Comparison of ENCODE assay signal across 7 mouse cellular contexts in the genomic region with DNA sequence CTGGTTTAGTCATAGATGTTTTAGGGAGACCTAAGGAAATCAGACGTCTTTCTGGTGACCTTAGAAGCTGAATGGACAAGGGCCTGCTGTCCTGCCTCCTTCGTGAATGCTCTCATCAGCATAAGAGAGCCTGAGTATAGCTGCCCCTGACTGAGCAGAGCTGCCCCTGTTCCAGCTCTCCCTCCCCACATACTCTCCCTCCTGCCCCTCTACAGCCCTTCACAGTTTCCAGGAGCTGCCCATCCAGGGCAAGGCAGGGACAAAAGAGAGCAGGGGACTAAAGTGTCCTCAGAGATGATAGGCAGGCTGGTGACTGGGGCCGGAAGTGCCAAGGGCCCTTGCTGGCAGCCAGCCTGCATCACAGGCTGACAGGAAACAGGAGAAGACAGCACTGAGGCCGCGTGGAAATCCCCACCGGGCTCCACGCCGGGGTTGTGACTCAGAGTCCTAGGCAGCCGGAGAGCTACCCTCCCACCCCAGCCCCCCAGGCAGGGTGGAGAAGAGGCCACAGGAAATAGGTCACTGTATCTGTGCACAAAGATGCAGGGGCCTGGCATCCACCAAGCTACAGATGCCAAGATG. TPM values are rescaled to one million over a fixed set of nuclear protein-coding genes. Genes with fewer than 3 reads are reported as not detected.
DNase-seq lines count a peak whose midpoint lies in the region; ATAC-seq lines count a peak whose summit lies in the region.

No protein-coding gene starts in this region.

- WGBS in embryonic facial prominence, embryonic 10.5 days, result 25% methylated on average over 9 of the region's 9 CpGs
- WGBS in heart, embryonic 13.5 days, result 6% methylated on average over 9 of the region's 9 CpGs

- H3K4me3 ChIP-seq in embryonic facial prominence, embryonic 10.5 days, result no peak overlapping the region; the same call in 1 of the 2 replicates
- H3K4me3 ChIP-seq in heart, embryonic 13.5 days, result no peak overlapping the region
- peak overlapping the region; percentile 81 for H3K4me3 ChIP-seq in megakaryocyte, embryonic 14.5 days (replicated peaks)

- H3K27me3 ChIP-seq in embryonic facial prominence, embryonic 10.5 days (replicated peaks; ENCODE audit: low read depth, poor library complexity, severe bottlenecking), result no peaks in the 10 kb centered on the region
- H3K27me3 ChIP-seq in heart, embryonic 13.5 days (replicated peaks), result no peaks in the 10 kb centered on the region
- no peaks in the 10 kb centered on the region for H3K27me3 ChIP-seq in megakaryocyte, embryonic 14.5 days (replicated peaks)

- peak overlapping the region; percentile 31 for H3K4me2 ChIP-seq in heart, embryonic 13.5 days

- H3K36me3 ChIP-seq in embryonic facial prominence, embryonic 10.5 days (replicated peaks), result peaks cover 51% of the 10 kb centered on the region
- H3K36me3 ChIP-seq in heart, embryonic 13.5 days, result peaks cover 10% of the 10 kb centered on the region
- peaks cover 68% of the 10 kb centered on the region for H3K36me3 ChIP-seq in megakaryocyte, embryonic 14.5 days (replicated peaks; ENCODE audit: low read length)

- DNase-seq in CD4-positive helper T cell, adult 2 months (ENCODE audit: low read depth, low spot score), result peak; percentile 96
- peak; percentile 44 for DNase-seq in embryonic facial prominence, embryonic 10.5 days (ENCODE audit: low spot score)
- DNase-seq in kidney, postnatal 25 days, result peak; percentile 79 to 90
- peak; percentile 57 to 77 for DNase-seq in spleen, postnatal 4 days (ENCODE audit: low spot score in 2 of 2)

- H3K9ac ChIP-seq in heart, embryonic 13.5 days, result peak overlapping the region; percentile 11

- ATAC-seq in activated CD4-positive, CD25-positive, alpha-beta regulatory T cell, adult 4 months, result peak; percentile 94
- no peak for ATAC-seq in heart, embryonic 13.5 days (ENCODE audit: extremely low read depth, insufficient number of reproducible peaks, low FRiP score, low TSS enrichment)

- peaks cover 68% of the 10 kb centered on the region for H3K4me1 ChIP-seq in embryonic facial prominence, embryonic 10.5 days
- H3K4me1 ChIP-seq in heart, embryonic 13.5 days, result peaks cover 81% of the 10 kb centered on the region
- H3K4me1 ChIP-seq in megakaryocyte, embryonic 14.5 days, result peaks cover 100% of the 10 kb centered on the region

- peaks cover 5% of the 10 kb centered on the region; the same call in 1 of the 2 replicates for H3K9me3 ChIP-seq in embryonic facial prominence, embryonic 10.5 days
- H3K9me3 ChIP-seq in heart, embryonic 13.5 days, result peaks cover 3% of the 10 kb centered on the region; the same call in 1 of the 2 replicates
- 0 out of 2 replicates have a peak, but pooled peaks cover 5% of the 10 kb centered on the region for H3K9me3 ChIP-seq in megakaryocyte, embryonic 14.5 days

- H3K27ac ChIP-seq in embryonic facial prominence, embryonic 10.5 days (replicated peaks), result peak overlapping the region; percentile 73
- peak overlapping the region; percentile 78 for H3K27ac ChIP-seq in heart, embryonic 13.5 days (replicated peaks)

RNA-seq across cellular contexts. Expression of a gene that starts 51.6 kb away (rescaled TPM):
- polyA plus RNA-seq in activated CD4-positive, CD25-positive, alpha-beta regulatory T cell, adult 4 months (2017; shearing (Covaris generic)), result 10 to 100 TPM; 15.0 to 16.8 TPM
- 23.4 and 25.5 TPM in 2 replicates for polyA plus RNA-seq in embryonic facial prominence, embryonic 10.5 days (2016; fragmentation: Nextera tagmentation; extraction: Ambion mirVana)
- 11.3 and 11.9 TPM in 2 replicates for polyA plus RNA-seq in heart, embryonic 13.5 days (2015; fragmentation: Nextera tagmentation; extraction: Ambion mirVana)
- polyA plus RNA-seq in megakaryocyte, embryonic 14.5 days (2012; ENCODE audit: insufficient read depth, low replicate concordance), result 2.8 and 5.9 TPM in 2 replicates

Comparison
In these comparisons a context has a peak if more than half of its experiments do, and no peak if none do; other contexts are left out.
1. DNase-seq: peak in every context shown above with its lines; median percentile 96 in CD4-positive helper T cell, adult 2 months; 84 in kidney, postnatal 25 days; 67 in spleen, postnatal 4 days; 44 in embryonic facial prominence, embryonic 10.5 days.